Mouse (Mus musculus) heart, adult 10 weeks (tissue): ENCODE data around the gene Elovl4. TPM values are rescaled to one million over a fixed set of nuclear protein-coding genes. Genes with fewer than 3 reads are reported as not detected.

Experiments
- polyA plus RNA-seq: library from polyadenylated mRNA; stranded (reverse); fragments of 350-450 nt; fragmentation: Illumina TruSeq; extraction: RNeasy Lipid Tissue Mini Kit (QIAGEN cat#74804); gene quantifications from one replicate; pipeline ENCODE4 v1.2.3, GENCODE M21; 2014; ENCODE audit warnings: low read depth, low replicate concordance

The Elovl4 gene
- polyA plus RNA-seq: not detected

GRCm38 (mm10) chr9:83805977-83806815 is at the start of gene Elovl4:
Gene Elovl4 (minus strand): TSS chr9:83806277.

DNA sequence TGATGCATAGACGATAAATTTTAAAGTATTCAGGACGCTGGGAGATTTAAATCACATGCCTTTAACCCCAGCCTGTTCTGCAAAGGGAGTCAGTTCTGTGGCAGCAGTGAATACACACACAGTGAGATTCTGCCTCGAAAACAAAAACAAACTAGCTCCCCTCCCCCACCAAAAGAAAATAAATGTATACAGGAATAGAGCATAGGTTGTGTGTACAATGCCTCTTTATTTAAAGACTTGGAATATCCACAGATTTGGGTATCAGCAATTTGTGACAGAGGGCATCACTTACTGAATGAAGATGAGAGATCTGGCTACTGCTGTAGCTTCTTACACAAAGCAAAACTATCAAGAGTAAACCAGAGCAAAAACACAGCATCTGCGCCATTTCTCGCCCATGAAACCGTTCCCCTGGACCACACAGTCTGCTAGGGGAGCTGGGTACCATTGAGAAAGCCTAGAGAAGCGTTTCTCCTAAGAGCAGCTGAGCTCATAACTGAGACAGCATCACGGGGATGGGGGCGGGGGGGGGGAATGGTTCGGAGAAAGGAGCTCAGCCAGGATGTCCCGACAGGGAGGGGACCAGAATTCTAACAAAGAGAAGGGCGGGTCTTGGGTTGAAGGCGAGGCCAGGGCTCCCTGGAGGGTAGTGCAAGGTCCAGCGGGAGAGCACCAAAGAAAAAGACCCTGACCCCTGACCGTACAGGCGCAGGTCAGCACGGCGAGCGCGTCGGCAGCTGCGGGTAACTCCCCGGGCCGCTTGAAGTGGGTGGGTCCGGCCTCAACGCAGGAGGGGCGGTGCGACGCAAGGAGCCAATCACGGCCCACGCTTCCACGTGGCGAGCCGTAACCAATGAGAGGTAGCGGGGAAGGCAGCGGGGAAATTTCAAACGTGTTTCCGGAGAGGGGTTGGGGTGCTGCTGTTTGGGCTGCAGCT is 28.0 kb upstream of the Elovl4 start, which contains the start of gene Ttk:
TSS of gene Ttk (plus strand) at position 879 of the 937 bp plus-strand sequence.

Other genes starting within 250 kb of the Elovl4 start
- 0.16 TPM for gene Ttk, start 28.4 kb upstream of the Elovl4 start, polyA plus RNA-seq
- gene Bckdhb, start 118.9 kb upstream of the Elovl4 start, polyA plus RNA-seq: 119 TPM